Mouse (Mus musculus) adrenal gland (tissue): ENCODE measurements around the gene Nlrp9b.
"Not testable (repeated sequence)": the region's sequence is repeated elsewhere in the genome, so short reads cannot be mapped to it uniquely, and the experiment has no call there.

Experiments used
- intact Hi-C: fragments of 180-260 bp; cut with DNase I; formaldehyde crosslinking; loops from one replicate; pipeline ENCODE4 v1.15.1; 2025
- long read RNA-seq, 2 experiments: library from polyadenylated mRNA; unstranded; transcript quantifications; one replicate each; pipeline ENCODE4 v2.0.0; 2020; ENCODE audit warnings: borderline replicate concordance in 1 of 2; ENCODE audit not compliant: insufficient replicate concordance in 1 of 2

Gene Nlrp9b
- long read RNA-seq, experiment 1 = 0 reads
- long read RNA-seq, experiment 2 = 0 reads

DNA sequence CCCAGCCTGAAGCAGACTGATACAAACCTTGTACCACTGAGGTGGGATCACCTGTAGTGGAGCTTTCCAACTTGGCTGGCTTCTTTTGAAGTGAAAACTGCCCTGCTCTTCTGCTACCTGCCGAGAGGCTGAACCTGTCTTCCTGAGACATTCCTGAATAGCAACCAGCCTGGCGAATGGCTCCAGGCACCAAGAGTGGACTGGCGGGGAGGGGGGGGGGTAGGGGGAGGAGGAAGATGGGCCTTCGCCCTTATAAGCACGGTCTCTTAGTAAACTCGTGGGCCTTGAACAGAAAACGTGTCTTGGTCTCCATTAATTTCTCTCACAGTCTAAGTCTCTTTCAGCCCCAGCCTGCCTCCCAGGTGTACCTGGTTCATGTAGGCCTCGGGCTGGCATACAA lies at the start of gene Nlrp9b:
Nlrp9b (plus strand) TSS at position 301 of the 400 bp plus-strand sequence.
- intact Hi-C loops = not testable (repeated sequence)

GRCm38 (mm10) chr7:19944709-19945108 lies 46.6 kb upstream of the Nlrp9b start:
- intact Hi-C loops = no loop called here

- intact Hi-C loops = no loop called here
These were observed 46.1 kb upstream of the Nlrp9b start for GRCm38 (mm10) chr7:19945201-19945600.

GRCm38 (mm10) chr7:19945821-19946515 lies 45.3 kb upstream of the Nlrp9b start:
- intact Hi-C loops = no loop called here

DNA sequence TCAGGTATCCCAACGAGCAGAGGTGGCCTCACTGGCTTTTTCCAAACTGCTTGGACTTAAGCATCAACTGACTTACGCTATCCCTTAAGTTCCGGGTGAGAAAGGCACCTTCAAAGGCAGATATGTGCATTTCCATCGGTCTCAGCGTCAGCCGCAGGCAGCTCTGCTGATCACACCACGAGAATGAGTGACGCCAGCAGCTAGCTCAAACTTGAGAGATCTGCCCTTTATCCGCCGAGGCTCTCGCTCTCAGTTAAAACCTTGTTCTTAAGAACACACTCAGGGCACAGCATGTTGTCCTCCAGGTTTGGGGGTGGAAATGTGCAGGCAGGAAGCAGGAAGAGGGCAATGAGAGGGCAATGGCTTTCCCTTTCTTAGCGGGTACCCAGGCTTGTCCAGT lies 42.3 kb upstream of the Nlrp9b start:
- intact Hi-C loops = no loop called here

DNA sequence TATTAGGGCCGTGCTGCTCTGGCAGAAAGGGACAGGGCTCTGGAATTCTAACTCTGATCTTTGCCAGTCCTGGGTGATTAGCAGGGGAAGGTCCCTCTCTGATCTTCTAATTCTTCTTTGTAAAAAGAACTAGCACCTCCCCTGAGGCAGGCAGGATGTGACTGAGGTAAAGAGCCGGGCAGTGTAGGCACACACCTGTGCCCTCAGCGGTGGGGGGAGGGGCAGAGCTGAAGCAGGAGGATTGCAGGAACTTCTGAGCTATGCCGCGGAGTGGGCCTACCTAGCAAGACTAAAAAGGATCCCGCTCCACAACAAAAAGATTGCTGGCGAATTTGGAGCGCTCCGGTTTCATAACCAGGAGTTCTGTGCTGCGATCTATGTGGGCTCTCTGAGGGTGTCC lies 41.3 kb upstream of the Nlrp9b start:
- intact Hi-C loops = no loop called here

DNA sequence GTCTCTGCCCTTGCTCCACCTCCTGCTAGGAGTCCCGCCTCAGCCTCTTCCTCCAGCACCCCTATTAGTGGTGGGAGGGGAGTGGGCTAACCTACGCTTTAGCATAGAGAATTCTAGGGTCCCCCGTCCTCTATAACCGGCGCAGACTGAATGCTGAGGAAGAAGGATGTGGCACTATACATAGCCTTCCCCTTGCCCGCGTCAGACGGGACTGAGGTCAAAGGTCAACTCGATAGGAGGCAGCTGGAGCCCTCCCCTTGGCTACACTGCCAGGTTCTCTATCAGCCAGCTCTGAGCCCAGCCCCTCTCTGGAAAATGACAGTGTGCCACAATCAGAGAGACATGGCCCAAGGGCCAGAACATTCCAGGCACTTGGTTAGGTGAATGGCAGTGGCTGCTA lies 40.7 kb upstream of the Nlrp9b start, which contains the start of gene Igsf23:
Igsf23 (minus strand) TSS at position 168 of the 400 bp plus-strand sequence.
- intact Hi-C loops = no loop called here

DNA sequence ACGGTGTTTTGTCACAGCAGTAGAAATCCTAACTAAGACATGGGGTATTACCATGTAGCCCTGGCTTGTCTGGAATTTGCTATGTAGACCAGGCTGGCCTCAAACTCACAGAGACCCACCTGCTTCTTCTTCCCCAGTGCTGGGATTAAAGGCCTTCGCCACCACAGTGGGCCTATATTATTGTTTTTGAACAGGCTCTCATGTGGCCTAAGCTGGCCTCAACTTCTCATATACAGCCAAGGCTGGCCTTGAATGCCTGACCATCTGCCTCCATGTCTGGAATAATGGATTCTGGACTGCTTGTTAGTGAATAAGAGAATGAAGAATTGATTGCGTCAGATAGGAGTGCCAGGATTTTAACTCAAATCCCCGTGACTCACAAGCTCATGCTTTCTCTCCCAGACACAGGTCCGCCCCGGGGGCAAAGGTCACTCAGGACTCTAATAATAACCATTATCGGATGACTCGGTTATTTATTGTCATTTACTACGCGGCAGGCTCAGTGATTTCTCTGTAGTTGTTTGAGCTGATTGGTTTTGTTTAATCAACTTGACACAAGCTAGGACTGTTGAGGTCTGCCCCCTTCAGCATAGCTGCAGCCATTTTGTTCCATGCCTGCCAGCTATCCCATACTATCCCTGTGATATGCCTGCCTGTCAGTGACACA lies 38.8 kb upstream of the Nlrp9b start:
- intact Hi-C loops = no loop called here

DNA sequence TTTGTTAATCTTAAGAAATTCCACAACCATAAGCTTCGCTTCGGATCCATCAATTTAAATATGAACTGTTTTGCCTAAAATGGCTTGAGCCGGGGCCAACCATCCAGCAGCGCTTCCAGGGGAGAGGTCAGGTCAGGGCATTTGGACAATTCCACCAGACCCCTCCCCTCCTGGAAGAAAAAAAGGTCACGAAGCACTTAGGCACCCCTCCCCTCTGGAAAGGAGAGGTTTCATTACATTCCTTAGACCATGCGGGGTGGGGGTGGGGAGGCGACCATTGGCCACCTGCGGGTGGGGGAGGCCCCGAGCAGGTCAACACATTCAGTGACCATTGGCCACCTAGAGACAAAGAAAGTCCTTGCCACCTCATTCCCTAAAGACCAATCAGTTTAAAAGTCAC lies 38.2 kb upstream of the Nlrp9b start:
- intact Hi-C loops = no loop called here

DNA sequence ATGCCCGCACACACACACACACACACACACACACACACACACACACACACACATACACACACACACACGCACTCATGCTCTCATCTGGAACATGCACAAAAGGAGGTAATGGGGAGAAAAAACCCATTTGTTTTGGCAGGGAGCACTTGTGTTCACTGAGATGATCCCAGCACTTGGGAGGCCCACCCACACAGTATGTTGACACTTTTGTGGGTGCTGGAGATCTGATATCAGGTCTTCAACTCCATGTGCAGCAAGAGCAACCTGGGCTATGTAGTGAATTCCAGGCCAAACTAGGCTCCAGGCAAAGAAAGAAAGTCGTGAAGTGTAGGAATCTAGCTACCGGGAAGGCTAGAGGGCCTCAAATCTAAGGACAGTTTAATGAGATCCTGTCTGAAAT lies 35.4 kb upstream of the Nlrp9b start:
- intact Hi-C loops = loop anchor here (1.0 kb wide), 1 partner anchor 45 kb away; no protein-coding TSS in a partner anchor

GRCm38 (mm10) chr7:19956341-19956781 lies 34.9 kb upstream of the Nlrp9b start:
- intact Hi-C loops = loop anchor here (1.0 kb wide), 1 partner anchor 45 kb away; no protein-coding TSS in a partner anchor

DNA sequence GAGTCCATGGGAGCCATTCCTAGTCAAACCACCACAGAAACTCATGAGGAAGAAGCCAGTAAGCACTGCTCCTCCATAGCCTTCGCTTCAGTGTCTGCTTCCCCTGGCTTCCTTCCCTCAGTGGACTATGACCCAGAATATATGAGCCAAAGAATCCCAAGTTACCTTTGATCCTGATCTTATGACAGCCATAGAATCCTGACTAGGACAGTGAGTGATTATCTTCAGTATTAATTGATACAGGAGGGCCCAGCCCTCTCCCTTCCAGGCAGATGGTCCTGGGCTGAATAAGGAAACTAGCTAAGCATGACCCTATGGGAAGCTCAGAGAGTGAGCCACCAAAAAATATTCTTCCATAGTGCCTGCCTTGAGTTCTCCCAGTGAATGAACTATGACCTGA lies 28.8 kb upstream of the Nlrp9b start:
- intact Hi-C loops = no loop called here

- intact Hi-C loops = no loop called here
These were observed 26.2 kb upstream of the Nlrp9b start, which contains the start of gene Ceacam20 for GRCm38 (mm10) chr7:19964985-19965579. Gene Ceacam20, plus strand, starts transcription at chr7:19965412.

GRCm38 (mm10) chr7:19969106-19969505 lies 22.2 kb upstream of the Nlrp9b start:
- intact Hi-C loops = no loop called here

GRCm38 (mm10) chr7:19969541-19970090 lies 21.6 kb upstream of the Nlrp9b start:
- intact Hi-C loops = no loop called here

GRCm38 (mm10) chr7:19970196-19970595 lies 21.1 kb upstream of the Nlrp9b start:
- intact Hi-C loops = no loop called here

DNA sequence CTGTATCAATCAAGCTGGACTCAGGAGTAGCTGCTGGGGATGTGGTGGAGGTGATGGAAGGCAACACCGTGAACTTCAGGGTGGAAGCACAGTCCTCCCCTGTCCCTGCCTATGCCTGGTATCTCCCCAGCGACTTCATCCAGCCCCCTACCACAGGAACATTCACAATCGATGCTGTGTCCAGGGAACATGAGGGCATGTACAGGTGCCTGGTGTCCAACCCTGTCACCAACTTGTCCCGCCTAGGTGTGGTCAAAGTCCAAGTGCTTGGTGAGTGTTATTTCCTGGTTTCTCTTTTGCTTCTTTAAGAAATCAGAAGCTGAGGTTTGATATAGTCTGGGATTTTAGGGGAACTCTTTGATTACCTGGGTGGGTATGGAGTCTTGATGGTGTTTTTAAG lies 19.7 kb upstream of the Nlrp9b start:
- intact Hi-C loops = no loop called here

GRCm38 (mm10) chr7:19996721-19997120 lies 5.5 kb downstream of the Nlrp9b start:
- intact Hi-C loops = not testable (repeated sequence)

GRCm38 (mm10) chr7:20009987-20010386 lies 18.7 kb downstream of the Nlrp9b start:
- intact Hi-C loops = no loop called here

DNA sequence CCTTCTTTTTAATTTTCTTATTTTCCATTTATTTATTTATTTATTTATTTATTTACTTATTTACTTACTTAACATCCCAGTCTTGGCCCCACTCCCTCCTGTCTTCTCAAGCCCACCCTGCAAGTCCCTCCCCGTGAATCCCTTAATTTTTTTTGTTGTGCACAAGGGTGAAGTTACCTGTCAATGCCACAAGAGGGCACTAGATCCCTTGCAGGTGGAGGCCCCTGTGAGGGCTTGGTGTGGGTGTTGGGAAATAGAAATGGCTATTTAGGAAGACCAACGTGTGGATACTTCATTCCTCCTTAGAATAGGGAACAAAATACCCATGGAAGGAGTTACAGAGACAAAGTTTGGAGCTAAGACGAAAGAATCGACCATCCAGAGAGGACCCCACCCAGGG lies 72.8 kb downstream of the Nlrp9b start:
- intact Hi-C loops = not testable (repeated sequence)

DNA sequence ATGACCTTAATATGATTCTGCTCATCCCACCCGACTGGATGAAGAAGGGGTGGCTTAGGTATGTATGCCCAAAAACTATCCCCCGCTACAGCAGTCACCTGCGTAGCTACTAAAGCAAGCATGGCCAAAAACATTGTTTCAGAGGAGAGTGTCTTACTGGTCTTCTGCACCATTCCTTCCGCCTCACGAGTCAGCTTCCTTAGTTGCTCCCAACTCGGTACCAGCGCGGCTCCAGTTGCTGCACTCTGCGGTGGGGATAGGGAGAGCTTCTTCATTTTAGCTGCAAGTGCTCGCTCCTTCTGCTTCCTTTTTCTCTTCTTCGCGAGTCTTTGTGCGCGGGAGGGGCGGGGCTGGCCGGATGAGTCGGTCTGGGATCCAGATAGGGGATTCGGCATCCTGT lies 86.9 kb downstream of the Nlrp9b start:
- intact Hi-C loops = not testable (repeated sequence)

- intact Hi-C loops = not testable (repeated sequence)
These were observed 108.1 kb downstream of the Nlrp9b start, which contains the start of gene Vmn1r91 for GRCm38 (mm10) chr7:20099380-20099779. Gene Vmn1r91, plus strand, starts transcription at chr7:20099680.
